Mouse (Mus musculus): ENCODE results near the gene Tmem125. TPM values are rescaled to one million over a fixed set of nuclear protein-coding genes. Genes with fewer than 3 reads are reported as not detected.

The Tmem125 gene
- total and polyA plus RNA-seq, 3 experiments, result 1.8 to 3.2 TPM; not detected in 1

GRCm38 (mm10) chr4:118539904-118540303, 3.9 kb downstream of the Tmem125 start:
- TF ChIP-seq ZNF384 (IDR thresholded peaks at IDR 0.05; ENCODE audit: low read depth, low read length) (no peak), TAL1 (IDR thresholded peaks at IDR 0.05; ENCODE audit: low read length) (no peak), MYB (IDR thresholded peaks at IDR 0.05; ENCODE audit: low read depth, low read length) (no peak), POLR2A (IDR thresholded peaks at IDR 0.05; ENCODE audit: control insufficient read depth in 1 of 2, insufficient read depth in 1 of 2, low read depth in 1 of 2, low read length in 2 of 2, poor library complexity in 1 of 2) (no peak), USF1 (IDR thresholded peaks at IDR 0.05; ENCODE audit: low read depth, low read length) (no peak), MAZ (IDR thresholded peaks at IDR 0.05; ENCODE audit: low read depth, low read length) (no peak), EP300 (IDR thresholded peaks at IDR 0.05; ENCODE audit: low read depth in 1 of 2, low read length in 2 of 2) (no peak), HCFC1 (IDR thresholded peaks at IDR 0.05; ENCODE audit: low read depth, low read length) (no peak), BHLHE40 (IDR thresholded peaks at IDR 0.05; ENCODE audit: borderline replicate concordance, low read depth, low read length) (no peak), TBP (IDR thresholded peaks at IDR 0.05; ENCODE audit: low read depth, low read length) (no peak), MEF2A (IDR thresholded peaks at IDR 0.05; ENCODE audit: extremely low read depth, insufficient replicate concordance, low read depth, low read length, poor library complexity, severe bottlenecking) (no peak), ZC3H11A (IDR thresholded peaks at IDR 0.05; ENCODE audit: low read depth, low read length) (no peak), ZMIZ1 (IDR thresholded peaks at IDR 0.05; ENCODE audit: low read depth, low read length) (no peak), E2F4 (IDR thresholded peaks at IDR 0.05; ENCODE audit: borderline replicate concordance, low read depth, low read length) (no peak), RAD21 (IDR thresholded peaks at IDR 0.05; ENCODE audit: low read depth, low read length) (no peak), MYC (IDR thresholded peaks at IDR 0.05; ENCODE audit: low read depth, low read length) (no peak), KAT2A (conservative IDR thresholded peaks at IDR 0.05; ENCODE audit: low read depth, low read length) (no peak), MAFK (IDR thresholded peaks at IDR 0.05; ENCODE audit: borderline replicate concordance, low read depth, low read length) (no peak), NRF1 (IDR thresholded peaks at IDR 0.05; ENCODE audit: insufficient read depth, low read depth, low read length, poor library complexity, severe bottlenecking) (no peak)
- DNase-seq (ENCODE audit: low read depth, low spot score), result no peak
- Histone ChIP-seq H3K36me3 (ENCODE audit: control insufficient read depth in 1 of 2, insufficient read depth in 2 of 2, low read length in 2 of 2) (no peaks in the 10 kb centered on the region), H3K9ac (ENCODE audit: control insufficient read depth, low read depth, low read length, poor library complexity, severe bottlenecking) (no peak overlapping the region), H3K27me3 (ENCODE audit: control insufficient read depth in 1 of 2, insufficient read depth in 2 of 2, low read length in 2 of 2) (peaks cover 8 to 12% of the 10 kb centered on the region in 2 experiments), H3K27ac (ENCODE audit: control insufficient read depth, low read depth, low read length) (no peak overlapping the region), H3K4me1 (ENCODE audit: control insufficient read depth in 1 of 2, insufficient read depth in 2 of 2, low read length in 2 of 2) (peaks cover 0 to 4% of the 10 kb centered on the region in 2 experiments; a peak in 2 of 4 replicates), H3K9me3 (replicated peaks; ENCODE audit: insufficient read depth, low read length) (no peaks in the 10 kb centered on the region), H3K79me2 (ENCODE audit: control insufficient read depth, insufficient read depth, low read length, poor library complexity) (no peaks in the 10 kb centered on the region; the same call in 1 of the 2 replicates), H3K4me3 (ENCODE audit: control insufficient read depth in 1 of 2, insufficient read depth in 1 of 2, low read depth in 2 of 2, low read length in 2 of 2) (no peak overlapping the region)

DNA sequence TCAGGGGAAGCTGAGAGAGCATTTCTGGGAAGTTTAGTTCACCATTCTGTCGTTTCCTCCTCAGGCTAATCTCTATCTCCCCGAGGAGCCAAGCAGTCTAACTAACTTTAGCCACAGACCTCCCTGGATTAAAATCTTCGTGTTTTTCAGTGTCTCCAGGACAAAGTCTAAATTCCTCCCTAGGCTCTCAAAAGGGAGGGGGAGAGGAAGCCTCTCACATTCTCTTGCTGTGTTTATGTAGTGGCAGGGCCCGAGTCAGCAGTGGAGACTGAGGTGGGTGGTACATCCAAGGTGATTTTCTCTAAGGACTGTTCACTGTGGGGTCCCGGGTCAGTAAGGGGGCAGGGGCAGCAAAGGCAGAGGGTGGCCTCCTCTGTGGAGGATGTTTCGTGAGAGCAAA, 6.0 kb downstream of the Tmem125 start:
- Histone ChIP-seq H3K79me2 (ENCODE audit: control insufficient read depth, insufficient read depth, low read length, poor library complexity) (no peaks in the 10 kb centered on the region; the same call in 1 of the 2 replicates), H3K9ac (ENCODE audit: control insufficient read depth, low read depth, low read length, poor library complexity, severe bottlenecking) (no peak overlapping the region), H3K27ac (ENCODE audit: control insufficient read depth, low read depth, low read length) (no peak overlapping the region), H3K9me3 (replicated peaks; ENCODE audit: insufficient read depth, low read length) (no peaks in the 10 kb centered on the region), H3K36me3 (ENCODE audit: control insufficient read depth in 1 of 2, insufficient read depth in 2 of 2, low read length in 2 of 2) (no peaks in the 10 kb centered on the region), H3K27me3 (ENCODE audit: control insufficient read depth in 1 of 2, insufficient read depth in 2 of 2, low read length in 2 of 2) (peaks cover 10 to 13% of the 10 kb centered on the region in 2 experiments), H3K4me3 (ENCODE audit: control insufficient read depth in 1 of 2, insufficient read depth in 1 of 2, low read depth in 2 of 2, low read length in 2 of 2) (no peak overlapping the region), H3K4me1 (ENCODE audit: control insufficient read depth in 1 of 2, insufficient read depth in 2 of 2, low read length in 2 of 2) (peaks cover 0 to 4% of the 10 kb centered on the region in 2 experiments; a peak in 2 of 4 replicates)
- no peak for DNase-seq (ENCODE audit: low read depth, low spot score)
- TF ChIP-seq USF1 (IDR thresholded peaks at IDR 0.05; ENCODE audit: low read depth, low read length), result no peak
- no peak for TF ChIP-seq USF2 (IDR thresholded peaks at IDR 0.05; ENCODE audit: borderline replicate concordance in 1 of 2, insufficient read depth in 1 of 2, low read depth in 1 of 2, low read length in 2 of 2)
- TF ChIP-seq RCOR1 (IDR thresholded peaks at IDR 0.05; ENCODE audit: low read depth, low read length), result no peak
- TF ChIP-seq ZC3H11A (IDR thresholded peaks at IDR 0.05; ENCODE audit: low read depth, low read length), result no peak
- no peak for TF ChIP-seq ETS1 (IDR thresholded peaks at IDR 0.05; ENCODE audit: low read depth, low read length)
- no peak for TF ChIP-seq HCFC1 (IDR thresholded peaks at IDR 0.05; ENCODE audit: low read depth, low read length)
- no peak for TF ChIP-seq NELFE (IDR thresholded peaks at IDR 0.05; ENCODE audit: low read depth, low read length)
- no peak for TF ChIP-seq ZKSCAN1 (IDR thresholded peaks at IDR 0.05; ENCODE audit: low read depth, low read length)
- TF ChIP-seq MEF2A (IDR thresholded peaks at IDR 0.05; ENCODE audit: extremely low read depth, insufficient replicate concordance, low read depth, low read length, poor library complexity, severe bottlenecking), result no peak

All from MEL (cell line).